Mouse (Mus musculus): ENCODE measurements around the gene Epha7.

GRCm38 (mm10) chr4:28837669-28838068 lies 24.7 kb downstream of the Epha7 start:
- TF ChIP-seq GATA1 (IDR thresholded peaks at IDR 0.05; ENCODE audit: borderline replicate concordance, low read length) (no peak), FLI1 (IDR thresholded peaks at IDR 0.05; ENCODE audit: low read length) (no peak)

All from megakaryocyte, embryonic 14.5 days (primary cell).